11 mouse cellular contexts compared by ENCODE assay signal in the genomic region with DNA sequence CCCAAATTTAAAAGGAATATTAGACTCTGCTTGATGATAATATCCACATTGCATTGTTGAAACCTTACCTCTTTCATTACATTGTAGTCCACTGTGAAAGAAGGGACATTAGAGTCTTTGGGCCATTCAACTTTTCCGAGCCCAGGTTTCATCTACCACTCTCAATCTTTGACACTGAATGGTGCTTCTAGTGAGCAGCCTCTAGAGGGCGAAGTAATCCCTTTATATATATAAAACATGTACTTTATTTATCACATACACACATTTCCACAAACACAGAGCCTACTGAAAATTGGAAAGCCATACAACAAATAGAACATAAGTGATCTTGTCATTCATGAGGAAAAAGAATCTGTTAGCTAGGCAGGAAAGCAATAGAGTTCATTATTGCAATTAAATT.
DNase-seq lines count a peak whose midpoint lies in the region; TF ChIP-seq lines count a peak whose summit lies in the region.
"Had no signal": no experiment of that assay in that cellular context is flagged by ENCODE, and none has a peak within 500 bp of the region (broad histone marks: within the 10 kb centered on the region; RNA-seq: fewer than 3 reads in every experiment).

No protein-coding gene starts in this region.

- H3K27ac ChIP-seq in gastrocnemius, adult 2 months = no peak overlapping the region

- intact Hi-C loops in gastrocnemius, adult 2 months (cut with DNase I) = no loop called here
- intact Hi-C loops in left cerebral cortex, postnatal 36 days (cut with DNase I) = loop anchor here (5.0 kb wide), 1 partner anchor 457 kb away; no protein-coding TSS in a partner anchor

- H3K4me3 ChIP-seq in gastrocnemius, adult 2 months = no peak overlapping the region
- H3K4me3 ChIP-seq: heart, embryonic 12.5 days had no signal

- DNase-seq in gastrocnemius, adult 2 months = no peak
- DNase-seq in gastrocnemius, adult 8-10 months (ENCODE audit: low spot score in 2 of 2) = no peak
- peak; percentile 2 for DNase-seq in left cerebral cortex, adult 11 months (ENCODE audit: low spot score)
- DNase-seq in left cerebral cortex, postnatal 36 days (ENCODE audit: low spot score in 2 of 2) = no peak
- peak; percentile 1 for DNase-seq in ES-CJ7 (ENCODE audit: low read depth, low spot score)
- peak; percentile 43 for DNase-seq in brain, adult 2 months (ENCODE audit: low read depth, low spot score)
- no peak for DNase-seq in adrenal gland, postnatal 25 days
- no peak for DNase-seq in frontal cortex, postnatal 36 days (ENCODE audit: low spot score in 2 of 2)
- DNase-seq: liver; lung, postnatal 4 days had no signal

- TF ChIP-seq CTCF in gastrocnemius, adult 2 months (IDR thresholded peaks at IDR 0.05) = peak; percentile 16; the same call in 1 of the 2 replicates

Comparison
In these comparisons a context has a peak if more than half of its experiments do, and no peak if none do; other contexts are left out.
1. DNase-seq: peak in left cerebral cortex, adult 11 months (single experiment), ES-CJ7 (single experiment) and brain, adult 2 months (single experiment); none in gastrocnemius, adult 2 months (single experiment), gastrocnemius, adult 8-10 months (0 of 2), left cerebral cortex, postnatal 36 days (0 of 2), adrenal gland, postnatal 25 days (single experiment) and frontal cortex, postnatal 36 days (0 of 2).